Mouse (Mus musculus): Measurements from ENCODE around the gene Smlr1.

GRCm38 (mm10) chr10:25526622-25527021 lies 9.4 kb downstream of the Smlr1 start:
- TF ChIP-seq CTCF (IDR thresholded peaks at IDR 0.05; ENCODE audit: borderline replicate concordance, control insufficient read depth, extremely low read depth, insufficient read depth, low read length, poor library complexity) (no peak), POLR2A (IDR thresholded peaks at IDR 0.05; ENCODE audit: control insufficient read depth, extremely low read depth, insufficient read depth, low read length, poor library complexity) (no peak)
